Mouse (Mus musculus): ENCODE measurements around the gene Igfbp1.

Igfbp1 gene

DNA sequence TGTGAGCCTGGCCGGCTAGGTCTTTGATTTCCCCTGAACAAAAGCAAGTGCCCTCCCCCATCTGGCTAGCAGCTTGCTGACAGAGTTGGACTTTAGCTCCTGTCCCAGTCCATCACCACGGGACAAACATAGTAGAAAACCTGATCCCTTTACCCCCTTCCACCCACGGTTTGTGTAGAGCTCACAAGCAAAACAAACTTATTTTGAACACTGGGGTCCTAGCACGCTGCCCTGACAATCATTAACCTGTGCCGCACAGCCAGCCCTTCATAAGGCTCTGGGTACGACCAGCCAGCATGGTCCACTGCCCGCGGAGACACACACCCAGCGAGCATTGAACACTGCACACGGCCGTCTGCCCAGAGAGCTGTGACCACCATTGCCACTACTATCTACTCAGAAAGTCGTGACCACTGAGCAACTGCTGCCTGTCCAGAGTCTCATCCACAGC is at the start of gene Igfbp1:
Gene Igfbp1, plus strand, starts transcription at position 292 of the 451 bp plus-strand sequence.
- DNase-seq (ENCODE audit: low spot score in 2 of 2), result no peak

DNA sequence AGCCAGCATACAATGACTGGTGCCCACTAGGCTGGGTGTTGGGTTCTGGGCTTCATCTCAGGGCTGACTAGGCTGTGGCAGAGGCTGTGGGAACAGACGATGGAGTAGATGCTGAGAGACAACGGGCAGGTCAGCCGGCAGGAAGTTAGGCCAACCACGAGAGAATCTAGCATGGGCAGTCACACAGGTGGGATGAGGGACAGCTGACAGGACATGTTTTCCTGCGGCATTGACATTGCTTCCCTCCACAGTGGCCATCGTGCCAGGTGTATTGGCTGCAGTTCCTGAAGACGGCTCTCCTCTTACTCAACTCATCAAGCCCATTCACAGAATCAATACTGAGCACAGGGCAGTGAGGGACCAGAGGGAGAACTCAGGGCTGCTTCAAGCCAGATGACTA is 49.6 kb upstream of the Igfbp1 start:
- DNase-seq (ENCODE audit: low spot score in 2 of 2), result no peak

DNA sequence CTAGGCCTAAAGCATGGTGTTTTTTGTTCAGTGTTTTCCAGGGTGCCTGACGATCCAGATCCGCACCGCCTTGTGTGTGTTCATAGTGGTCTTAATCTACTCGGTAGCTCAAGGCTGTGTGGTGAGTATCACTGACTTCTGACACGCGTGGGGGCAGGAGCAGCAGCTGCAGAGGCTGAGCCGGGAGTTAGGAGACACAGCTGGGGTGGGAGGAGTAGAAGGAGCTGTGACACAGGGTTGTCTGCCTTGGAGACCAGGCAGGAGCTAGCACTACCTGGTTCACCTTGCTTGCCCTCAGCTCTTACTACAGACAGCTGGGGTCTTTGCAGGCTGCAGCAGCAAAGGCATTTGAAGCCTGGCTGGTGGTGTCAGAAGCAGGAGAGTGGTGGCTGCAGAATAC is 48.1 kb upstream of the Igfbp1 start:
- DNase-seq (ENCODE audit: low spot score in 2 of 2), result no peak

DNA sequence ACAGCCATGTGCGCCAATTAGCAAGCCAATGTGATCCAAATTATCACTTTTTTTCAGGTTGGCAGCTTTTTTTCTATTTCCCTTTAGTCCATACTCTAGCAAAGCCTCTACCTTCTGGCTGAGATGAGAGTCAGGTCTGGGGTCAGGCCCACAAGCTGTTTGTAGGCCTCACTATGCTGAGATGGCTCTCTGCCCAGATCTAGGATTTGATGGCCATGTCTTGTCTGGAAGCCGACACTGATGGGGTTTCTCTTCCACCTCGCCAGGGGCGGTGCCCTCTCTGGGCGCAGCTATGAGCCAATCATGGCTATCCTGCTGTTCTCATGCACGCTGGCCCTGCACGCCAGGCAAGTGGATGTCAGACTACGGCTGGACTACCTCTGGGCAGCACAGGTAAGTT is 47.1 kb upstream of the Igfbp1 start:
- no peak for DNase-seq (ENCODE audit: low spot score in 2 of 2)

DNA sequence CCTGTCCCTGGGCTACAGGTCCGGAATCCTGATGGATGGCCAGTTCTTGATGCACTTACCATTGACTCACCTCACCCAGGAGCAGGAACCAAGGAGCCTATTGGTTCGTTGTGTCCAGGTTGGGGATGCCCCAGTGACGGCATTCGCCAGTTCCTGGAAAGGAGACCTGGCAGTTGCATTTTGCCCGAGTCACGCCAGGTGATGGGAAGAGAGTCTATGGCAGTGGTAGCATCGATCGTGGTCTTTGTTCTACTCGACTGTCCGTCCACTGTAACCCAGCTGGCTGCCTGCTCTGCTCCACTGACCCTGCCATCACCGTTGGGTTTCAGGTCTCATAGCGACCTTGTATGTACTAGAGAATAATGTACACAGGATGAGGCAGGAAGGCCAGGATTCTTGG is 45.2 kb upstream of the Igfbp1 start:
- no peak for DNase-seq (ENCODE audit: low spot score in 2 of 2)

DNA sequence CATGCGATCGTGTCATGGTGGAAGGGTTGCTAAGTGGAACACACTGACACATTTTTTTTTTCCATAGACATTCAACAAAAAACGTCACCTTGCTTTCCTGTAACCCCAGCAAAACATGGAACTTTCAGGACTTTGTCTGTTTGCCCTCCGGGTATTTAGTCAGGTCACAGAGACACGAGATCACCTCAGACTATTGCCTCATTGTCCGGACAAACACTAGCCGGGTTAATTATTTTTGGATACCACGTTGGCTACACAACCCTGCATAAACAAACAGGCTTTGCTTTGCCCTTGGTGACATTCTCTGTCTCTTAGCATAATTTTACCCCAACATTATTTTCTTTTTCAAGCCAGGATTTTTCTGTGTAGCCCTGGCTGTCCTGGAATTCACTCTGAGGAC is 44.5 kb upstream of the Igfbp1 start:
- no peak for DNase-seq (ENCODE audit: low spot score in 2 of 2)

DNA sequence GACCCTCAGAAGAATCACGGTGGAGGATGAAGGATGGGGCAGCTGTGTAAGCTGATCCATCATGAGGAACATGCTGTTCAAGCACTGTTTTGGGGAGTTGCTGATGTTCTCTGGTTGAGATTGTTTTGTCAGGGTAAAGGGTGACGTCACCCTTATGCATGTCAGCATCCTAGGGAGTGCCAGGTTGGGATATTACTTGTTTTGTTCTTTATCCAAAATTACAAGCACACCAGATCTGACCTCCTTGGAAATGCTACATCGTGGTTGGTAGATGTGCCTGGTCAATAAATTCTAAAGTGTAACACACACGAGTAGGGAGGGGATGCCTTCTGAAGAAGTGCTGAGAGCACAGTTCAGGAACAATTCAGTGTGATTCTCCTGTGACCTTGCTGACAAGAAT is 41.2 kb upstream of the Igfbp1 start:
- DNase-seq (ENCODE audit: low spot score in 2 of 2), result no peak

GRCm38 (mm10) chr11:7158196-7158595 is 39.4 kb upstream of the Igfbp1 start:
- no peak for DNase-seq (ENCODE audit: low spot score in 2 of 2)

GRCm38 (mm10) chr11:7160146-7160545 is 37.4 kb upstream of the Igfbp1 start:
- DNase-seq (ENCODE audit: low spot score in 2 of 2), result no peak

DNA sequence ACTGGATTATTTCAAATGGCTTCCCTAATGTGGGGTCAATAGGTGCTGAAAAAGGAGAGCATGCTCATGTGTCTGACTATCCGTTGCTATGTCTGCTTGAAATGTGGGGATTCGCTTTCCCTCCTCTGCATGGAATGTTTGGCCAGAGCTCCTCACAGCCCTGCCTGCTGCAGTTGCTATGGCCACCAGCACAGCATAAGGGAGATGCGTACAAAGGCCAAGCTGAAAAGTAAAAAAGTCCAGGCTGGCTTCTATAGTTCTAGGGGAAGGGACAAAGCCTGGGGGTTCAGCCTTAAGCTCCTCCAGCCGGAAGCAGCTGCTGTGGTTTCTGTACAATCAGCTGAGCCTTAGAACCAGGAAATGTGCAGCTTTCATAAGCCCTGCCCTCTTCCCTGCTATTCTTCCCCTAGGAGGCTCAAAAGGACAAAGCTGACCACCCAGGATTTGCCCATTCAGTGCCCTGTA is 36.9 kb upstream of the Igfbp1 start:
- DNase-seq (ENCODE audit: low spot score in 2 of 2), result no peak

- DNase-seq (ENCODE audit: low spot score in 2 of 2), result no peak
These were observed 35.9 kb upstream of the Igfbp1 start for GRCm38 (mm10) chr11:7161502-7162174.

GRCm38 (mm10) chr11:7164416-7164815 is 33.2 kb upstream of the Igfbp1 start:
- no peak for DNase-seq (ENCODE audit: low spot score in 2 of 2)

- DNase-seq (ENCODE audit: low spot score in 2 of 2), result no peak
These were observed 27.9 kb upstream of the Igfbp1 start for GRCm38 (mm10) chr11:7169645-7170044.

DNA sequence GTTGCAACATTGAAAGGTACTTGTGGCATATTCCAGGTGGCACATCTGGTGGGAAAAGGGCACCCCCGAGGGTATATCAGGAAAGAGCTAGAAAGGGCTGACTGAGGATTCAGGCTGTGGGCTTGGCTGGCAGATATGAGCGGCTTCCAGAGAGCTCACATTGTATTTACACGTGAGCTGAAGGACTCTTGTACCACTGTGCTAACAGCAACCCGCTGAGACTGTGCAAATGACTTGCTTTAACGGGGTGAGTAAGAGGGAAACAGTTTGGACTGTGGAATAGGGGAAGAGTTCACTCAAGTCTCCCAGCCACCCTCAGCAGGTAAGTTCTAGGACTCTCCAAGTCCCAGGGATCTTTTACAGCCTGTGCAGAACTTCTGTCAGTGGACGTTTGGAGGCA is 23.9 kb upstream of the Igfbp1 start:
- DNase-seq (ENCODE audit: low spot score in 2 of 2), result no peak

GRCm38 (mm10) chr11:7178724-7179123 is 18.9 kb upstream of the Igfbp1 start:
- no peak for DNase-seq (ENCODE audit: low spot score in 2 of 2)

- no peak for DNase-seq (ENCODE audit: low spot score in 2 of 2)
These were observed 18.3 kb upstream of the Igfbp1 start for GRCm38 (mm10) chr11:7179276-7179675.

DNA sequence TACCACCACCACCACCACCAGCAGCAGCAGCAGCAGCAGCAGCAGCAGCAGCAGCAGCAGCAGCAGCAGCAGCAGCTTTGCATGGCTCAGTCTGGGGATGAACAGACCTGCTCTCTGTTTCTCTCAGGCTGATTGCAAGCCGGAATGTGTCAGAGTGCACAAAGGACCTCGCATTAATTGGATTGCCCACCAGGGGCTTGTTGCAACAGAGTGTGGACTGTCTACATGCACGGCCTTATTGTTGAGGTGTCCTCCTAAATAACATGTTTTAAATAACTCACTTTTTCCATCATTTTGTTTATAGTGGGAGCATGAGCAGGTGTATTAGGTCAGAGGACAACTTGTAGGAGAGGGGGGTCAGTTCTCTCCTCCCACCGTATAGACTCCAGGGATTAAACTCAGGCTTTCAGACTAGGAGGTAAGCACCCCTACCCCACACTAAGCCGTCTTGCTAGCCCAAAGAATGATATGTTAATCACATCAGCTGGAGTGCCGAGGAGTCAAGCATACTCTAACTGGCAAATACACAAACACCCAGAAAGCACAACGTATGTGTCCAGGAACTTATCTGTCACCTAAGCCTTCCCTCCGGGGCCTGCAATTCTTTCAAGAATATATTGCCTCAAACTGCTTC is 15.1 kb upstream of the Igfbp1 start:
- no peak for DNase-seq (ENCODE audit: low spot score in 2 of 2)

GRCm38 (mm10) chr11:7184420-7184819 is 13.2 kb upstream of the Igfbp1 start:
- DNase-seq (ENCODE audit: low spot score in 2 of 2), result no peak

DNA sequence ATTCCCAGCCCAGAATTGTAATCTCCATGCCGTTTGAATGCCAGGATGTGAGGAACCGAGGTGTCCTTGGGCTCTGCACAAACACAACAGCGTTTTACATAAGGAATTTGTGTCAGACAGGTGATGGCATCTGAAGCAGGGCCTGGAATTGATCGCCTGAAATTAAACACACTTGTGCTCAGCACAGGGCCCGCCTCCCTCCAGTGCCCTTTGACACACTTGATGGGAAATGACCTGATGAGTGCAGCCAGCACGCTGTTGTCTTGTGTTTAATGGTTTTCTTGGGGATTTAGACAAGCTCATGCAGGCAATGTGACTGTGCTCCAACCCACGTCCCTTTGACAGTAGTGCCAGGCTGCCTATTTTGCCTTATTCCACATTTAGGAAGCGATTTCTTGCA is 10.1 kb upstream of the Igfbp1 start:
- no peak for DNase-seq (ENCODE audit: low spot score in 2 of 2)

GRCm38 (mm10) chr11:7188469-7188868 is 9.1 kb upstream of the Igfbp1 start, which contains the start of gene Gm11985:
Gene Gm11985 (minus strand): TSS chr11:7188569.
- DNase-seq (ENCODE audit: low spot score in 2 of 2), result no peak

DNA sequence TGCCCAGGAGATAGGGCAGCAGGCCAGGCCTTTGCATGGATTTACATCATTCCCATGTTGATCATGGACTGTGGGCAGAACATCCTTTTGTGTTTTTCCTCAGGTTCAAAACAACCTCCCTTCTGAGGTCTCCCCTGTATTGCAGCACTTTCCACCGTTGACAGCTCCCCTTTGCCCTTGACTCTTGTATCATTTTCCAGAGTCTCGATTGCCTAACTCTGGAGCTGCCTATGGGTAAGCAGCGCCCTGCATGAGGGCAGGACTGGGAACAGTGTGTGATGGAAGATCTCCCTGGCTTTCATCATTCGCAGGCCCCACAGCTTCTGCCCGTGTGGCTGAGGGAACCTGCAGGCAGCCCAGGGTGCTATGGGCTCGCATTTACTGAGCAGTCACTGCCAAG is 4.9 kb upstream of the Igfbp1 start:
- no peak for DNase-seq (ENCODE audit: low spot score in 2 of 2)

DNA sequence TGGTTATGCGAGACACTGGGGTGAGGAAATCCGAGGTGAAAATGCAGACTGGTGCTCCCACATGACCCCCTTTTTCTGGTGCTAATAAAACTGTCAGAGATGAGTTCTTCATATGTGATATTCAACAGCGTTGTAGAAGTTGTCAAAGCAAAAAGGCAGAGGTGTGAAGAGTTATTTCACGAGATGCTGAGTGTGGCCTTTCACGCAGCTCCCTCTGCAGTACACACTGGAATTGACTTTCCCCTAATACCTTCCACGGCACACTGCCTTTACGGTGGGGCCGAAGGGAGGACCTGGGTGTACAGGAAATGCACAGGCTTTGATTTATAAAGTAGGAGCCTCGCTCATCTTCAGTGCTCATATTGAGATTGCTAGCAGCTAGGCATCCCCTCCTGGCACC is 4.4 kb upstream of the Igfbp1 start:
- no peak for DNase-seq (ENCODE audit: low spot score in 2 of 2)

Measured in frontal cortex, postnatal 25 days (tissue).